Mouse (Mus musculus): ENCODE data around the gene Il25. TPM values are rescaled to one million over a fixed set of nuclear protein-coding genes. Genes with fewer than 3 reads are reported as not detected.
"Not testable (repeated sequence)": the region's sequence is repeated elsewhere in the genome, so short reads cannot be mapped to it uniquely, and the experiment has no call there.

The Il25 gene
- polyA plus RNA-seq, 1 experiment from 2014 or later, result not detected

GRCm38 (mm10) chr14:54968344-54968743, 35.8 kb downstream of the Il25 start:
- H3K4me2 ChIP-seq, result no peak overlapping the region
- no peaks in the 10 kb centered on the region for H3K9me3 ChIP-seq
- H3K27ac ChIP-seq, result no peak overlapping the region
- no peak overlapping the region for H3K9ac ChIP-seq (replicated peaks)
- no peak for ATAC-seq (ENCODE audit: insufficient number of reproducible peaks, insufficient read depth, low FRiP score, low TSS enrichment, low read depth)
- H3K4me1 ChIP-seq (replicated peaks), result peaks cover 8% of the 10 kb centered on the region; the same call in 1 of the 2 replicates
- no peak overlapping the region for H3K4me3 ChIP-seq (replicated peaks)
- H3K36me3 ChIP-seq, result no peaks in the 10 kb centered on the region
- peaks cover 8% of the 10 kb centered on the region for H3K27me3 ChIP-seq

- not testable (repeated sequence) for ATAC-seq (ENCODE audit: insufficient number of reproducible peaks, insufficient read depth, low FRiP score, low TSS enrichment, low read depth); H3K4me1 ChIP-seq (replicated peaks); H3K9me3 ChIP-seq; H3K9ac ChIP-seq (replicated peaks); H3K4me3 ChIP-seq (replicated peaks); H3K4me2 ChIP-seq; H3K36me3 ChIP-seq; H3K27ac ChIP-seq
- peaks cover 14% of the 10 kb centered on the region for H3K27me3 ChIP-seq
- 89% methylated on average over 11 of the region's 11 CpGs for WGBS
Measured at GRCm38 (mm10) chr14:54972786-54973185, 40.3 kb downstream of the Il25 start.

- Histone ChIP-seq H3K4me2 (no peak overlapping the region), H3K4me3 (replicated peaks) (no peak overlapping the region), H3K36me3 (no peaks in the 10 kb centered on the region), H3K27me3 (peaks cover 14% of the 10 kb centered on the region), H3K27ac (no peak overlapping the region), H3K9ac (replicated peaks) (no peak overlapping the region), H3K4me1 (replicated peaks) (no peaks in the 10 kb centered on the region), H3K9me3 (no peaks in the 10 kb centered on the region)
- ATAC-seq (ENCODE audit: insufficient number of reproducible peaks, insufficient read depth, low FRiP score, low TSS enrichment, low read depth), result no peak
- 80% methylated on average over 6 of the region's 6 CpGs for WGBS
Measured at GRCm38 (mm10) chr14:54974068-54974791, 41.7 kb downstream of the Il25 start.

- H3K27me3 ChIP-seq, result peaks cover 10% of the 10 kb centered on the region; the same call in 1 of the 2 replicates
- H3K36me3 ChIP-seq, result no peaks in the 10 kb centered on the region
- no peak within 1 kb of the TSS for H3K4me2 ChIP-seq
- no peak for ATAC-seq (ENCODE audit: insufficient number of reproducible peaks, insufficient read depth, low FRiP score, low TSS enrichment, low read depth)
- WGBS, result 74% methylated on average over 1 of the region's 1 CpGs
- no peak within 1 kb of the TSS for H3K27ac ChIP-seq
- H3K4me3 ChIP-seq (replicated peaks), result no peak within 1 kb of the TSS
- no peaks in the 10 kb centered on the region for H3K4me1 ChIP-seq (replicated peaks)
- H3K9ac ChIP-seq (replicated peaks), result no peak within 1 kb of the TSS
- no peaks in the 10 kb centered on the region for H3K9me3 ChIP-seq
Measured at GRCm38 (mm10) chr14:54976633-54977032, 44.1 kb downstream of the Il25 start, which contains the start of gene Gm17428. Gene Gm17428 (plus strand): TSS chr14:54976933.

- no peak for ATAC-seq (ENCODE audit: insufficient number of reproducible peaks, insufficient read depth, low FRiP score, low TSS enrichment, low read depth)
- WGBS, result 85% methylated on average over 8 of the region's 8 CpGs
- Histone ChIP-seq H3K36me3 (no peaks in the 10 kb centered on the region), H3K27me3 (peaks cover 10% of the 10 kb centered on the region; the same call in 1 of the 2 replicates), H3K4me3 (replicated peaks) (no peak overlapping the region), H3K27ac (no peak overlapping the region), H3K4me2 (no peak overlapping the region), H3K4me1 (replicated peaks) (no peaks in the 10 kb centered on the region), H3K9me3 (no peaks in the 10 kb centered on the region), H3K9ac (replicated peaks) (no peak overlapping the region)
Measured at GRCm38 (mm10) chr14:54978664-54979063, 46.2 kb downstream of the Il25 start.

- H3K4me3 ChIP-seq (replicated peaks), result no peak overlapping the region
- H3K4me2 ChIP-seq, result no peak overlapping the region
- WGBS, result 93% methylated on average over 7 of the region's 7 CpGs
- no peaks in the 10 kb centered on the region for H3K36me3 ChIP-seq
- no peak for ATAC-seq (ENCODE audit: insufficient number of reproducible peaks, insufficient read depth, low FRiP score, low TSS enrichment, low read depth)
- H3K9me3 ChIP-seq, result no peaks in the 10 kb centered on the region
- H3K9ac ChIP-seq (replicated peaks), result no peak overlapping the region
- no peaks in the 10 kb centered on the region for H3K4me1 ChIP-seq (replicated peaks)
- no peak overlapping the region for H3K27ac ChIP-seq
- H3K27me3 ChIP-seq, result no peaks in the 10 kb centered on the region; the same call in 1 of the 2 replicates
Measured at GRCm38 (mm10) chr14:54981934-54982333, 49.4 kb downstream of the Il25 start.

MicroRNAs within 50 kb of the gene (microRNA counts, 519-probe panel; counts per million panel counts)
- microRNA mmu-miR-208a (not detected), microRNA mmu-miR-208b (not detected)

Small RNA genes within 50 kb of the gene (microRNA-seq; reads per million reads assigned to microRNA genes)
- gene Mir208a (9.8 reads per million, percentile 24 among the genes with 10 or more reads in this experiment), gene Mir208b (48.8 reads per million, percentile 44 among the genes with 10 or more reads in this experiment)

Other genes with a start within 250 kb of the Il25 start
- gene 1700123O20Rik, start 246.5 kb upstream of the Il25 start, polyA plus RNA-seq (2016; fragmentation: Nextera tagmentation; extraction: Ambion mirVana), result 105 TPM in 2 replicates
- 148 and 175 TPM in 2 replicates for gene Acin1, start 245.8 kb upstream of the Il25 start, polyA plus RNA-seq (2016; fragmentation: Nextera tagmentation; extraction: Ambion mirVana)
- gene Gm29776, start 233.9 kb upstream of the Il25 start, polyA plus RNA-seq (2016; fragmentation: Nextera tagmentation; extraction: Ambion mirVana), result 0.16 and 0.23 TPM in 2 replicates
- gene Cebpe, start 220.5 kb upstream of the Il25 start, polyA plus RNA-seq (2016; fragmentation: Nextera tagmentation; extraction: Ambion mirVana), result not detected in 2 replicates
- 0.56 and 1.1 TPM in 2 replicates for gene Slc7a8, start 150.7 kb upstream of the Il25 start, polyA plus RNA-seq (2016; fragmentation: Nextera tagmentation; extraction: Ambion mirVana)
- gene Rnf212b, start 118.6 kb upstream of the Il25 start, polyA plus RNA-seq (2016; fragmentation: Nextera tagmentation; extraction: Ambion mirVana), result not detected in 2 replicates
- gene Homez, start 61.7 kb upstream of the Il25 start, polyA plus RNA-seq (2016; fragmentation: Nextera tagmentation; extraction: Ambion mirVana), result 14.2 and 15.9 TPM in 2 replicates
- 0.74 TPM in 1 of 2 replicates, not detected in the other for gene Ppp1r3e, start 55.1 kb upstream of the Il25 start, polyA plus RNA-seq (2016; fragmentation: Nextera tagmentation; extraction: Ambion mirVana)
- gene Bcl2l2, start 49.3 kb upstream of the Il25 start, polyA plus RNA-seq (2016; fragmentation: Nextera tagmentation; extraction: Ambion mirVana), result 2.4 and 3.3 TPM in 2 replicates
- not detected in 2 replicates for gene Gm20521, start 49.3 kb upstream of the Il25 start, polyA plus RNA-seq (2016; fragmentation: Nextera tagmentation; extraction: Ambion mirVana)
- 183 and 200 TPM in 2 replicates for gene Pabpn1, start 40.2 kb upstream of the Il25 start, polyA plus RNA-seq (2016; fragmentation: Nextera tagmentation; extraction: Ambion mirVana)
- gene Slc22a17, start 19.6 kb upstream of the Il25 start, polyA plus RNA-seq (2016; fragmentation: Nextera tagmentation; extraction: Ambion mirVana), result 98.2 and 102 TPM in 2 replicates
- gene Efs, start 6.6 kb upstream of the Il25 start, polyA plus RNA-seq (2016; fragmentation: Nextera tagmentation; extraction: Ambion mirVana), result 44.5 and 52.7 TPM in 2 replicates
- 5.5 and 8.4 TPM in 2 replicates for gene Cmtm5, start 3.6 kb downstream of the Il25 start, polyA plus RNA-seq (2016; fragmentation: Nextera tagmentation; extraction: Ambion mirVana)
- gene Myh6, start 34.2 kb downstream of the Il25 start, polyA plus RNA-seq (2016; fragmentation: Nextera tagmentation; extraction: Ambion mirVana), result 1.8 and 3.3 TPM in 2 replicates
- gene Gm17428, start 44.2 kb downstream of the Il25 start, polyA plus RNA-seq (2016; fragmentation: Nextera tagmentation; extraction: Ambion mirVana), result not detected in 2 replicates
- 9.3 and 10.5 TPM in 2 replicates for gene Myh7, start 61.9 kb downstream of the Il25 start, polyA plus RNA-seq (2016; fragmentation: Nextera tagmentation; extraction: Ambion mirVana)
- gene Ngdn, start 82.8 kb downstream of the Il25 start, polyA plus RNA-seq (2016; fragmentation: Nextera tagmentation; extraction: Ambion mirVana), result 84.3 and 85.3 TPM in 2 replicates
- 6.9 and 7.0 TPM in 2 replicates for gene Zfhx2, start 159.6 kb downstream of the Il25 start, polyA plus RNA-seq (2016; fragmentation: Nextera tagmentation; extraction: Ambion mirVana)
- 24.0 and 24.2 TPM in 2 replicates for gene Thtpa, start 162.1 kb downstream of the Il25 start, polyA plus RNA-seq (2016; fragmentation: Nextera tagmentation; extraction: Ambion mirVana)
- 10.7 and 13.7 TPM in 2 replicates for gene Ap1g2, start 173.9 kb downstream of the Il25 start, polyA plus RNA-seq (2016; fragmentation: Nextera tagmentation; extraction: Ambion mirVana)
- gene Jph4, start 184.2 kb downstream of the Il25 start, polyA plus RNA-seq (2016; fragmentation: Nextera tagmentation; extraction: Ambion mirVana), result 0.69 and 0.78 TPM in 2 replicates

All from limb, embryonic 12.5 days (tissue).